Mouse (Mus musculus): ENCODE data around the gene Slc5a5.

DNA sequence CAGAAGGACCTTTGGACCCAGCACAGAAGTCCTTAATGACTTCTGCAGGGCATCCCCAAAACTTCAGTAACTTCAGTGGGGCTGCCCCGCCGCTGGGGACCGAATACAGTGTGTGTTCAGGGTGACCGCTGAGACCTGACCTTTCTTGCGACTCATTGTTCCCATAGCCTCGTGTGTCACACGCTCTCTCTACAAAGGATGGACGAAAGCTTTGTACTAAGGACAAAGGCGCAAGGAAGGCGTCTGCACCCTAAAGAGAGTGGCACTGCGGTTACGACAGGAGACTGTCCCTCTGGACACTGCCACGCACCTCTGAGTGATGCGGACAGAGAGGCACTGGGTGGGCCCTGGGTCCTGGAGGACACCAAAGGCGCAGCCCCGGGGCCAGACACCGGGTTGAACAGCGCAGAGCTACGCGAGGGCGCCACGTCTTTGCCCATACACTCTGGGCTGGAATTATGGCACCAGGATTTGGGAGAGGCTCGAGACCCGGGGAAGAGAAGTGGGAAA, 27.8 kb downstream of the Slc5a5 start:
- TF ChIP-seq GATA1 (IDR thresholded peaks at IDR 0.05; ENCODE audit: borderline replicate concordance, low read length): no peak
- no peak for TF ChIP-seq CTCF (IDR thresholded peaks at IDR 0.05; ENCODE audit: low read depth, low read length)
